Mouse (Mus musculus) forebrain, embryonic 12.5 days (tissue): ENCODE data around the gene A430005L14Rik. TPM values are rescaled to one million over a fixed set of nuclear protein-coding genes. Genes with fewer than 3 reads are reported as not detected.
"Not testable (repeated sequence)": the region's sequence is repeated elsewhere in the genome, so short reads cannot be mapped to it uniquely, and the experiment has no call there.

Source experiments
- ATAC-seq: fragments of 200-750 bp; cut with Nextera tagmentation; 2 replicates; pipeline ENCODE4 v1.8.0; 2017; ENCODE audit warnings: moderate TSS enrichment; ENCODE audit not compliant: low FRiP score
- H3K27ac ChIP-seq: fragments of 300-500 bp; sonication (generic); 2 replicates; pipeline ENCODE4 v1.5.1; 2016; ENCODE audit warnings: mild to moderate bottlenecking
- H3K27me3 ChIP-seq: fragments of 300-500 bp; sonication (generic); 2 replicates; pipeline ENCODE4 v1.6.1; 2016; ENCODE audit warnings: mild to moderate bottlenecking
- H3K36me3 ChIP-seq: fragments of 300-500 bp; sonication (generic); replicated peaks from 2 replicates; pipeline ENCODE4 v1.6.1; 2016; ENCODE audit warnings: mild to moderate bottlenecking
- H3K4me1 ChIP-seq: fragments of 300-500 bp; sonication (generic); 2 replicates; pipeline ENCODE4 v1.6.1; 2016
- H3K4me2 ChIP-seq: fragments of 300-500 bp; sonication (generic); 2 replicates; pipeline ENCODE4 v1.6.1; 2016; ENCODE audit warnings: mild to moderate bottlenecking, moderate library complexity
- H3K4me3 ChIP-seq: fragments of 300-500 bp; sonication (generic); replicated peaks from 2 replicates; pipeline ENCODE4 v1.5.1; 2016; ENCODE audit warnings: mild to moderate bottlenecking
- H3K9ac ChIP-seq: fragments of 300-500 bp; sonication (generic); 2 replicates; pipeline ENCODE4 v1.6.1; 2016; ENCODE audit warnings: mild to moderate bottlenecking
- H3K9me3 ChIP-seq: fragments of 300-500 bp; sonication (generic); 2 replicates; pipeline ENCODE4 v1.6.1; 2016
- WGBS: fragments of 180-500 bp; shearing (Covaris S2); methylation state at CpG from one replicate; pipeline ENCODE4 v1.1.7; 2016; 5-methylcytosine and 5-hydroxymethylcytosine counted together
- polyA plus RNA-seq: library from polyadenylated mRNA; unstranded; fragments of >200 nt; fragmentation: Nextera tagmentation; extraction: Ambion mirVana; gene quantifications from 2 replicates; pipeline ENCODE4 v1.2.1, GENCODE M21; 2016

A430005L14Rik gene
- polyA plus RNA-seq: 91.6 and 96.0 TPM in 2 replicates

GRCm38 (mm10) chr4:153956569-153957405 is at the start of gene A430005L14Rik:
TSS of gene A430005L14Rik (plus strand) at chr4:153957237.
- peaks cover 28% of the 10 kb centered on the region for H3K27me3 ChIP-seq
- H3K4me2 ChIP-seq: peak within 1 kb of the TSS; percentile 89
- peaks cover 24% of the 10 kb centered on the region for H3K4me1 ChIP-seq
- H3K4me3 ChIP-seq: peak within 1 kb of the TSS; percentile 81
- peak within 1 kb of the TSS; percentile 90 for H3K27ac ChIP-seq
- peaks cover 26% of the 10 kb centered on the region for H3K36me3 ChIP-seq
- peak within 1 kb of the TSS; percentile 94 for H3K9ac ChIP-seq
- ATAC-seq: peak; percentile 96
- 2% methylated on average over 63 of the region's 67 CpGs for WGBS
- no peaks in the 10 kb centered on the region for H3K9me3 ChIP-seq

GRCm38 (mm10) chr4:153907573-153907972 is 49.5 kb upstream of the A430005L14Rik start:
- Histone ChIP-seq H3K9ac (no peak overlapping the region), H3K36me3 (no peaks in the 10 kb centered on the region), H3K4me1 (no peaks in the 10 kb centered on the region; the same call in 1 of the 2 replicates), H3K4me2 (no peak overlapping the region), H3K4me3 (no peak overlapping the region), H3K9me3 (no peaks in the 10 kb centered on the region), H3K27ac (no peak overlapping the region), H3K27me3 (peaks cover 6% of the 10 kb centered on the region; the same call in 1 of the 2 replicates)
- no peak for ATAC-seq
- 20% methylated on average over 11 of the region's 11 CpGs for WGBS

- H3K4me1 ChIP-seq: no peaks in the 10 kb centered on the region
Measured at GRCm38 (mm10) chr4:153913635-153914034, 43.4 kb upstream of the A430005L14Rik start.

GRCm38 (mm10) chr4:153917773-153918500 is 39.1 kb upstream of the A430005L14Rik start:
- 0 out of 2 replicates have a peak, but pooled peaks cover 6% of the 10 kb centered on the region for H3K4me1 ChIP-seq
- no peak overlapping the region for H3K27ac ChIP-seq
- no peak overlapping the region for H3K9ac ChIP-seq
- peaks cover 13% of the 10 kb centered on the region; the same call in 1 of the 2 replicates for H3K27me3 ChIP-seq
- no peak for ATAC-seq
- H3K9me3 ChIP-seq: no peaks in the 10 kb centered on the region
- no peak overlapping the region for H3K4me3 ChIP-seq
- H3K4me2 ChIP-seq: no peak overlapping the region
- WGBS: 61% methylated on average over 8 of the region's 8 CpGs
- H3K36me3 ChIP-seq: no peaks in the 10 kb centered on the region

More at GRCm38 (mm10) chr4:153913635-153914034, 43.4 kb upstream of the A430005L14Rik start:
- Histone ChIP-seq H3K9ac (no peak overlapping the region), H3K27me3 (no peaks in the 10 kb centered on the region; the same call in 1 of the 2 replicates), H3K9me3 (no peaks in the 10 kb centered on the region), H3K27ac (no peak overlapping the region), H3K4me2 (no peak overlapping the region), H3K36me3 (no peaks in the 10 kb centered on the region), H3K4me3 (no peak overlapping the region)
- 54% methylated on average over 3 of the region's 3 CpGs for WGBS
- no peak for ATAC-seq

- Histone ChIP-seq H3K27ac (0 out of 2 replicates have a peak overlapping the region, but pooled peaks have one; percentile 37), H3K9me3 (no peaks in the 10 kb centered on the region), H3K27me3 (peaks cover 28% of the 10 kb centered on the region), H3K36me3 (no peaks in the 10 kb centered on the region), H3K9ac (no peak overlapping the region), H3K4me3 (no peak overlapping the region), H3K4me1 (0 out of 2 replicates have a peak, but pooled peaks cover 6% of the 10 kb centered on the region), H3K4me2 (no peak overlapping the region)
- no peak for ATAC-seq
- 54% methylated on average over 9 of the region's 9 CpGs for WGBS
Measured at GRCm38 (mm10) chr4:153920517-153921233, 36.4 kb upstream of the A430005L14Rik start.

- peaks cover 31% of the 10 kb centered on the region for H3K27me3 ChIP-seq
- not testable (repeated sequence) for H3K4me2 ChIP-seq, H3K27ac ChIP-seq, H3K4me3 ChIP-seq, H3K9ac ChIP-seq, ATAC-seq, H3K36me3 ChIP-seq, H3K4me1 ChIP-seq, H3K9me3 ChIP-seq
- WGBS: 60% methylated on average over 4 of the region's 4 CpGs
Measured at GRCm38 (mm10) chr4:153922090-153922489, 34.9 kb upstream of the A430005L14Rik start.

GRCm38 (mm10) chr4:153928772-153929299 is 28.2 kb upstream of the A430005L14Rik start:
- H3K9ac ChIP-seq: no peak overlapping the region

GRCm38 (mm10) chr4:153929425-153929824 is 27.6 kb upstream of the A430005L14Rik start:
- no peak overlapping the region for H3K4me2 ChIP-seq
- WGBS: 63% methylated on average over 10 of the region's 10 CpGs
- 0 out of 2 replicates have a peak overlapping the region, but pooled peaks have one; percentile 31 for H3K27ac ChIP-seq
- H3K36me3 ChIP-seq: no peaks in the 10 kb centered on the region
- H3K4me1 ChIP-seq: peaks cover 9% of the 10 kb centered on the region
- no peak overlapping the region for H3K4me3 ChIP-seq
- H3K9ac ChIP-seq: no peak overlapping the region
- H3K9me3 ChIP-seq: no peaks in the 10 kb centered on the region
- ATAC-seq: 0 out of 2 replicates have a peak, but pooled peaks have one; percentile 4
- H3K27me3 ChIP-seq: peaks cover 12% of the 10 kb centered on the region

More at GRCm38 (mm10) chr4:153928772-153929299, 28.2 kb upstream of the A430005L14Rik start:
- H3K4me2 ChIP-seq: no peak overlapping the region; the same call in 1 of the 2 replicates
- peaks cover 9% of the 10 kb centered on the region for H3K4me1 ChIP-seq
- peak; percentile 23; the same call in 1 of the 2 replicates for ATAC-seq
- H3K4me3 ChIP-seq: no peak overlapping the region
- no peaks in the 10 kb centered on the region for H3K36me3 ChIP-seq
- H3K27me3 ChIP-seq: peaks cover 16% of the 10 kb centered on the region
- 0 out of 2 replicates have a peak overlapping the region, but pooled peaks have one; percentile 31 for H3K27ac ChIP-seq
- H3K9me3 ChIP-seq: no peaks in the 10 kb centered on the region
- WGBS: 46% methylated on average over 11 of the region's 11 CpGs

GRCm38 (mm10) chr4:153929921-153930320 is 27.1 kb upstream of the A430005L14Rik start:
- H3K9me3 ChIP-seq: no peaks in the 10 kb centered on the region
- no peak overlapping the region for H3K4me3 ChIP-seq
- peaks cover 9% of the 10 kb centered on the region for H3K4me1 ChIP-seq
- no peaks in the 10 kb centered on the region for H3K36me3 ChIP-seq
- peaks cover 7% of the 10 kb centered on the region; the same call in 1 of the 2 replicates for H3K27me3 ChIP-seq
- no peak overlapping the region for H3K9ac ChIP-seq
- no peak overlapping the region for H3K27ac ChIP-seq
- WGBS: 84% methylated on average over 4 of the region's 4 CpGs
- no peak overlapping the region for H3K4me2 ChIP-seq
- ATAC-seq: no peak

- Histone ChIP-seq H3K27me3 (peaks cover 52% of the 10 kb centered on the region), H3K27ac (no peak overlapping the region), H3K4me1 (peaks cover 5% of the 10 kb centered on the region; the same call in 1 of the 2 replicates), H3K4me3 (no peak overlapping the region), H3K9ac (no peak overlapping the region), H3K4me2 (no peak overlapping the region), H3K36me3 (no peaks in the 10 kb centered on the region), H3K9me3 (no peaks in the 10 kb centered on the region)
- no peak for ATAC-seq
- 68% methylated on average over 4 of the region's 4 CpGs for WGBS
Measured at GRCm38 (mm10) chr4:153943243-153943642, 13.8 kb upstream of the A430005L14Rik start.

GRCm38 (mm10) chr4:153944261-153944660 is 12.8 kb upstream of the A430005L14Rik start:
- peaks cover 55% of the 10 kb centered on the region for H3K27me3 ChIP-seq

More at GRCm38 (mm10) chr4:153944261-153944660, 12.8 kb upstream of the A430005L14Rik start:
- H3K9me3 ChIP-seq: no peaks in the 10 kb centered on the region
- no peaks in the 10 kb centered on the region for H3K36me3 ChIP-seq
- no peak for ATAC-seq
- 65% methylated on average over 6 of the region's 6 CpGs for WGBS
- H3K9ac ChIP-seq: no peak overlapping the region
- H3K4me2 ChIP-seq: no peak overlapping the region
- H3K4me1 ChIP-seq: peaks cover 5% of the 10 kb centered on the region; the same call in 1 of the 2 replicates
- no peak overlapping the region for H3K27ac ChIP-seq
- H3K4me3 ChIP-seq: no peak overlapping the region
